Mouse (Mus musculus) kidney, embryonic 16.5 days (tissue): ENCODE results near the gene Hid1. TPM values are rescaled to one million over a fixed set of nuclear protein-coding genes. Genes with fewer than 3 reads are reported as not detected.

ENCODE experiments used
- ATAC-seq: fragments of 200-750 bp; cut with Nextera tagmentation; 2 replicates; pipeline ENCODE4 v1.8.0; 2017; ENCODE audit warnings: moderate TSS enrichment; ENCODE audit not compliant: low FRiP score, low TSS enrichment
- H3K27ac ChIP-seq: fragments of 300-500 bp; sonication (generic); 2 replicates; pipeline ENCODE4 v1.5.1; 2014; ENCODE audit warnings: low read length
- H3K27me3 ChIP-seq: fragments of 300-500 bp; sonication (generic); 2 replicates; pipeline ENCODE4 v1.6.1; 2014; ENCODE audit warnings: low read length, control low read depth, mixed read lengths; ENCODE audit not compliant: insufficient read depth
- H3K36me3 ChIP-seq: fragments of 300-500 bp; sonication (generic); 2 replicates; pipeline ENCODE4 v1.6.1; 2014; ENCODE audit warnings: low read length, control low read depth, mixed read lengths; ENCODE audit not compliant: insufficient read depth
- H3K4me1 ChIP-seq: fragments of 300-500 bp; sonication (generic); 2 replicates; pipeline ENCODE4 v1.6.1; 2014; ENCODE audit warnings: low read length, control low read depth, mixed read lengths; ENCODE audit not compliant: insufficient read depth
- H3K4me2 ChIP-seq: fragments of 300-500 bp; sonication (generic); replicated peaks from 2 replicates; pipeline ENCODE4 v1.6.1; 2014; ENCODE audit warnings: low read depth, low read length
- H3K4me3 ChIP-seq: fragments of 300-500 bp; sonication (generic); 2 replicates; pipeline ENCODE4 v1.5.1; 2014; ENCODE audit warnings: mild to moderate bottlenecking, low read length
- H3K9ac ChIP-seq: fragments of 300-500 bp; sonication (generic); replicated peaks from 2 replicates; pipeline ENCODE4 v1.6.1; 2014; ENCODE audit warnings: low read length
- H3K9me3 ChIP-seq: fragments of 300-500 bp; sonication (generic); 2 replicates; pipeline ENCODE4 v1.6.1; 2016; ENCODE audit warnings: low read length, control low read depth
- WGBS: fragments of 180-500 bp; shearing (Covaris S2); extraction: QIAGEN DNeasy Blood & Tissue Kit; methylation state at CpG from one replicate; pipeline ENCODE4 v1.1.7; 2014; 5-methylcytosine and 5-hydroxymethylcytosine counted together
- polyA plus RNA-seq: library from polyadenylated mRNA; unstranded; fragments of >200 nt; fragmentation: Nextera tagmentation; extraction: Ambion mirVana; gene quantifications from 2 replicates; pipeline ENCODE4 v1.2.1, GENCODE M21; 2015

Hid1 gene
- polyA plus RNA-seq, 1 experiment from 2014 or later: 7.9 TPM

- Histone ChIP-seq H3K36me3 (no peaks in the 10 kb centered on the region), H3K4me3 (no peak overlapping the region), H3K27ac (no peak overlapping the region), H3K9me3 (no peaks in the 10 kb centered on the region), H3K9ac (no peak overlapping the region), H3K4me1 (0 out of 2 replicates have a peak, but pooled peaks cover 7% of the 10 kb centered on the region), H3K27me3 (peaks cover 75% of the 10 kb centered on the region), H3K4me2 (no peak overlapping the region)
- 13% methylated on average over 32 of the region's 32 CpGs for WGBS
- ATAC-seq: no peak
Observed at GRCm38 (mm10) chr11:115323354-115323753, 44.2 kb downstream of the Hid1 start.

- WGBS: 2% methylated on average over 35 of the region's 35 CpGs
Observed at GRCm38 (mm10) chr11:115321906-115322693, 45.5 kb downstream of the Hid1 start, which contains the start of gene Ush1g. TSS of gene Ush1g (minus strand) at chr11:115322041.

GRCm38 (mm10) chr11:115319704-115320383 is 47.7 kb downstream of the Hid1 start:
- no peak for ATAC-seq
- WGBS: 9% methylated on average over 18 of the region's 18 CpGs
- H3K36me3 ChIP-seq: no peaks in the 10 kb centered on the region

More at GRCm38 (mm10) chr11:115321906-115322693, 45.5 kb downstream of the Hid1 start, which contains the start of gene Ush1g:
- H3K27me3 ChIP-seq: peaks cover 87% of the 10 kb centered on the region
- H3K4me2 ChIP-seq: no peak within 1 kb of the TSS
- H3K27ac ChIP-seq: no peak within 1 kb of the TSS
- H3K4me1 ChIP-seq: 0 out of 2 replicates have a peak, but pooled peaks cover 7% of the 10 kb centered on the region
- H3K36me3 ChIP-seq: no peaks in the 10 kb centered on the region
- no peaks in the 10 kb centered on the region for H3K9me3 ChIP-seq
- no peak within 1 kb of the TSS for H3K9ac ChIP-seq
- H3K4me3 ChIP-seq: no peak within 1 kb of the TSS
- 0 out of 2 replicates have a peak, but pooled peaks have one; percentile 36 for ATAC-seq

GRCm38 (mm10) chr11:115318245-115319027 is 49.1 kb downstream of the Hid1 start:
- Histone ChIP-seq H3K36me3 (no peaks in the 10 kb centered on the region), H3K9ac (no peak overlapping the region), H3K4me3 (no peak overlapping the region), H3K27ac (no peak overlapping the region), H3K27me3 (peaks cover 94% of the 10 kb centered on the region), H3K9me3 (no peaks in the 10 kb centered on the region), H3K4me2 (no peak overlapping the region), H3K4me1 (0 out of 2 replicates have a peak, but pooled peaks cover 7% of the 10 kb centered on the region)
- 3% methylated on average over 63 of the region's 63 CpGs for WGBS
- ATAC-seq: no peak

More at GRCm38 (mm10) chr11:115319704-115320383, 47.7 kb downstream of the Hid1 start:
- Histone ChIP-seq H3K4me3 (no peak overlapping the region), H3K27ac (no peak overlapping the region), H3K27me3 (peaks cover 99% of the 10 kb centered on the region), H3K9ac (no peak overlapping the region), H3K4me2 (no peak overlapping the region), H3K9me3 (no peaks in the 10 kb centered on the region), H3K4me1 (0 out of 2 replicates have a peak, but pooled peaks cover 7% of the 10 kb centered on the region)

- no peaks in the 10 kb centered on the region for H3K36me3 ChIP-seq
- 67% methylated on average over 7 of the region's 7 CpGs for WGBS
- H3K4me1 ChIP-seq: no peaks in the 10 kb centered on the region
- H3K27me3 ChIP-seq: peaks cover 90% of the 10 kb centered on the region
- H3K9ac ChIP-seq: no peak overlapping the region
- H3K27ac ChIP-seq: no peak overlapping the region
- H3K4me2 ChIP-seq: no peak overlapping the region
- no peaks in the 10 kb centered on the region for H3K9me3 ChIP-seq
- no peak overlapping the region for H3K4me3 ChIP-seq
- ATAC-seq: no peak
Observed at GRCm38 (mm10) chr11:115317204-115317603, 50.4 kb downstream of the Hid1 start.

GRCm38 (mm10) chr11:115314249-115314648 is 53.3 kb downstream of the Hid1 start:
- 45% methylated on average over 2 of the region's 2 CpGs for WGBS
- no peak for ATAC-seq
- H3K27me3 ChIP-seq: peaks cover 61% of the 10 kb centered on the region
- H3K4me1 ChIP-seq: no peaks in the 10 kb centered on the region
- no peaks in the 10 kb centered on the region for H3K36me3 ChIP-seq
- H3K27ac ChIP-seq: no peak overlapping the region
- H3K9me3 ChIP-seq: no peaks in the 10 kb centered on the region
- H3K4me3 ChIP-seq: no peak overlapping the region
- no peak overlapping the region for H3K9ac ChIP-seq
- no peak overlapping the region for H3K4me2 ChIP-seq

GRCm38 (mm10) chr11:115308781-115309180 is 58.8 kb downstream of the Hid1 start:
- H3K4me1 ChIP-seq: no peaks in the 10 kb centered on the region
- 71% methylated on average over 1 of the region's 1 CpGs for WGBS
- H3K4me2 ChIP-seq: no peak overlapping the region
- H3K9me3 ChIP-seq: no peaks in the 10 kb centered on the region
- H3K36me3 ChIP-seq: no peaks in the 10 kb centered on the region
- no peak for ATAC-seq
- H3K27me3 ChIP-seq: peaks cover 10% of the 10 kb centered on the region
- no peak overlapping the region for H3K9ac ChIP-seq
- H3K4me3 ChIP-seq: no peak overlapping the region
- H3K27ac ChIP-seq: no peak overlapping the region

GRCm38 (mm10) chr11:115306863-115307262 is 60.7 kb downstream of the Hid1 start, which contains the start of gene Otop2:
TSS of gene Otop2 (plus strand) at chr11:115307163.
- WGBS: 17% methylated on average over 8 of the region's 8 CpGs
- Histone ChIP-seq H3K9me3 (no peaks in the 10 kb centered on the region), H3K36me3 (no peaks in the 10 kb centered on the region), H3K4me2 (no peak within 1 kb of the TSS), H3K27me3 (no peaks in the 10 kb centered on the region), H3K27ac (no peak within 1 kb of the TSS), H3K4me1 (no peaks in the 10 kb centered on the region), H3K9ac (no peak within 1 kb of the TSS), H3K4me3 (no peak within 1 kb of the TSS)
- no peak for ATAC-seq

GRCm38 (mm10) chr11:115303167-115303566 is 64.4 kb downstream of the Hid1 start:
- no peak for ATAC-seq
- Histone ChIP-seq H3K4me1 (no peaks in the 10 kb centered on the region), H3K4me2 (no peak overlapping the region), H3K9ac (no peak overlapping the region), H3K4me3 (no peak overlapping the region), H3K27me3 (peaks cover 11% of the 10 kb centered on the region), H3K9me3 (no peaks in the 10 kb centered on the region), H3K36me3 (no peaks in the 10 kb centered on the region), H3K27ac (no peak overlapping the region)
- WGBS: 41% methylated on average over 8 of the region's 8 CpGs
